Comparison of ENCODE assay signal across 7 mouse cellular contexts in genomic region chr14:48330965-48331622, GRCm38 (mm10).
DNase-seq lines count a peak whose midpoint lies in the region; ATAC-seq and TF ChIP-seq lines count a peak whose summit lies in the region.

No protein-coding gene starts in this region.

- DNase-seq in ZHBTc4 (ENCODE audit: low read depth, low spot score): peak; percentile 53
- peak; percentile 22 for DNase-seq in cerebellum, adult 11-12 months
- DNase-seq in left cerebral cortex, adult 2 months (ENCODE audit: extremely low spot score in 1 of 2, low spot score in 2 of 2): peak; percentile 38 to 41
- DNase-seq in thymus, postnatal 36 days: peak; percentile 11 to 18

- no peak overlapping the region for H3K4me3 ChIP-seq in forebrain, embryonic 16.5 days (replicated peaks; ENCODE audit: low read length)
- no peak overlapping the region for H3K4me3 ChIP-seq in left cerebral cortex, adult 2 months
- H3K4me3 ChIP-seq in midbrain, embryonic 16.5 days (ENCODE audit: low read depth, low read length): peak overlapping the region; percentile 16

- no peaks in the 10 kb centered on the region for H3K36me3 ChIP-seq in forebrain, embryonic 16.5 days (ENCODE audit: control insufficient read depth, insufficient read depth)
- no peaks in the 10 kb centered on the region for H3K36me3 ChIP-seq in midbrain, embryonic 16.5 days (ENCODE audit: control insufficient read depth, insufficient read depth, low read length)

- ATAC-seq in forebrain, embryonic 16.5 days: peak; percentile 79
- ATAC-seq in hematopoietic stem cell, adult 5-6 weeks (replicated peaks in 1 of 2; ENCODE audit: insufficient read depth in 1 of 2, low FRiP score in 2 of 2, low TSS enrichment in 1 of 2, low read depth in 1 of 2, poor library complexity in 2 of 2, severe bottlenecking in 2 of 2): peak; percentile 81 to 85
- ATAC-seq in midbrain, embryonic 16.5 days: peak; percentile 56

- peaks cover 17% of the 10 kb centered on the region for H3K4me1 ChIP-seq in forebrain, embryonic 16.5 days (replicated peaks; ENCODE audit: control insufficient read depth, insufficient read depth, low read length)
- peaks cover 20% of the 10 kb centered on the region for H3K4me1 ChIP-seq in midbrain, embryonic 16.5 days (ENCODE audit: control insufficient read depth, insufficient read depth, low read length)

- H3K9me3 ChIP-seq in forebrain, embryonic 16.5 days (ENCODE audit: control insufficient read depth, low read length): no peaks in the 10 kb centered on the region
- no peaks in the 10 kb centered on the region for H3K9me3 ChIP-seq in midbrain, embryonic 16.5 days (replicated peaks; ENCODE audit: control insufficient read depth, low read length, poor library complexity, severe bottlenecking)

- intact Hi-C loops in left cerebral cortex, adult 2 months (cut with DNase I): loop anchor here (5.0 kb wide), 1 partner anchor 44 kb away; no protein-coding TSS in a partner anchor

- 2% methylated on average over 4 of the region's 4 CpGs for WGBS in forebrain, embryonic 16.5 days
- 5% methylated on average over 4 of the region's 4 CpGs for WGBS in midbrain, embryonic 16.5 days

- H3K4me2 ChIP-seq in forebrain, embryonic 16.5 days (ENCODE audit: low read length): peak overlapping the region; percentile 10
- peak overlapping the region; percentile 40 for H3K4me2 ChIP-seq in midbrain, embryonic 16.5 days (ENCODE audit: low read length)

- no peak overlapping the region for H3K9ac ChIP-seq in forebrain, embryonic 16.5 days (replicated peaks; ENCODE audit: low read depth, low read length)
- peak overlapping the region; percentile 26; the same call in 1 of the 2 replicates for H3K9ac ChIP-seq in midbrain, embryonic 16.5 days (ENCODE audit: low read depth, low read length)

- TF ChIP-seq CTCF in left cerebral cortex, adult 2 months (IDR thresholded peaks at IDR 0.05): no peak

- H3K27ac ChIP-seq in forebrain, embryonic 16.5 days (ENCODE audit: low read length): peak overlapping the region; percentile 11; the same call in 1 of the 2 replicates
- H3K27ac ChIP-seq in left cerebral cortex, adult 2 months: peak overlapping the region; percentile 16; the same call in 1 of the 2 replicates
- no peak overlapping the region for H3K27ac ChIP-seq in midbrain, embryonic 16.5 days (ENCODE audit: low read length)

- H3K27me3 ChIP-seq in forebrain, embryonic 16.5 days (replicated peaks; ENCODE audit: control insufficient read depth, insufficient read depth, low read length): no peaks in the 10 kb centered on the region
- H3K27me3 ChIP-seq in midbrain, embryonic 16.5 days (ENCODE audit: control insufficient read depth, insufficient read depth, low read depth, low read length): no peaks in the 10 kb centered on the region
